Mouse (Mus musculus): ENCODE results near the gene Psmb11. TPM values are rescaled to one million over a fixed set of nuclear protein-coding genes. Genes with fewer than 3 reads are reported as not detected.
A peak's percentile ranks its signal among the peaks of the same experiment; 100 is the strongest.

The Psmb11 gene
- polyA plus RNA-seq, 1 experiment, result 92.4 TPM

GRCm38 (mm10) chr14:54669381-54669780, 48.1 kb downstream of the Psmb11 start:
- peak; percentile 75 for DNase-seq
- Histone ChIP-seq H3K4me3 (ENCODE audit: control insufficient read depth, insufficient read depth, low read length) (no peak overlapping the region), H3K27me3 (ENCODE audit: control insufficient read depth, insufficient read depth, low read length) (no peaks in the 10 kb centered on the region), H3K36me3 (ENCODE audit: control insufficient read depth, insufficient read depth, low read length) (peaks cover 51% of the 10 kb centered on the region), H3K4me1 (replicated peaks; ENCODE audit: control insufficient read depth, insufficient read depth, low read length) (no peaks in the 10 kb centered on the region), H3K27ac (ENCODE audit: control insufficient read depth, insufficient read depth, low read length) (no peak overlapping the region)
- TF ChIP-seq POLR2A (IDR thresholded peaks at IDR 0.05; ENCODE audit: control insufficient read depth, extremely low read depth, insufficient read depth, low read length, poor library complexity) (no peak), CTCF (IDR thresholded peaks at IDR 0.05; ENCODE audit: borderline replicate concordance, control insufficient read depth, extremely low read depth, insufficient read depth, low read length, poor library complexity) (peak; percentile 45; the same call in 1 of the 2 replicates)
- WGBS, result 82% methylated on average over 4 of the region's 4 CpGs

- no peaks in the 10 kb centered on the region; the same call in 1 of the 2 replicates for H3K4me1 ChIP-seq (replicated peaks; ENCODE audit: control insufficient read depth, insufficient read depth, low read length)
- DNase-seq, result no peak
- H3K4me3 ChIP-seq (ENCODE audit: control insufficient read depth, insufficient read depth, low read length), result no peak overlapping the region
- TF ChIP-seq POLR2A (IDR thresholded peaks at IDR 0.05; ENCODE audit: control insufficient read depth, extremely low read depth, insufficient read depth, low read length, poor library complexity), result no peak
- TF ChIP-seq CTCF (IDR thresholded peaks at IDR 0.05; ENCODE audit: borderline replicate concordance, control insufficient read depth, extremely low read depth, insufficient read depth, low read length, poor library complexity), result no peak
- H3K27me3 ChIP-seq (ENCODE audit: control insufficient read depth, insufficient read depth, low read length), result no peaks in the 10 kb centered on the region
- no peak overlapping the region for H3K27ac ChIP-seq (ENCODE audit: control insufficient read depth, insufficient read depth, low read length)
- WGBS, result 38% methylated on average over 2 of the region's 2 CpGs
- peaks cover 59% of the 10 kb centered on the region for H3K36me3 ChIP-seq (ENCODE audit: control insufficient read depth, insufficient read depth, low read length)
Measured at GRCm38 (mm10) chr14:54674317-54674716, 53.1 kb downstream of the Psmb11 start.

GRCm38 (mm10) chr14:54676290-54676689, 55.1 kb downstream of the Psmb11 start:
- Histone ChIP-seq H3K27me3 (ENCODE audit: control insufficient read depth, insufficient read depth, low read length) (no peaks in the 10 kb centered on the region), H3K27ac (ENCODE audit: control insufficient read depth, insufficient read depth, low read length) (no peak overlapping the region), H3K36me3 (ENCODE audit: control insufficient read depth, insufficient read depth, low read length) (peaks cover 67% of the 10 kb centered on the region), H3K4me1 (replicated peaks; ENCODE audit: control insufficient read depth, insufficient read depth, low read length) (no peaks in the 10 kb centered on the region; the same call in 1 of the 2 replicates), H3K4me3 (ENCODE audit: control insufficient read depth, insufficient read depth, low read length) (no peak overlapping the region)
- 97% methylated on average over 5 of the region's 5 CpGs for WGBS
- TF ChIP-seq CTCF (IDR thresholded peaks at IDR 0.05; ENCODE audit: borderline replicate concordance, control insufficient read depth, extremely low read depth, insufficient read depth, low read length, poor library complexity) (no peak), POLR2A (IDR thresholded peaks at IDR 0.05; ENCODE audit: control insufficient read depth, extremely low read depth, insufficient read depth, low read length, poor library complexity) (no peak)
- no peak for DNase-seq

- no peaks in the 10 kb centered on the region for H3K27me3 ChIP-seq (ENCODE audit: control insufficient read depth, insufficient read depth, low read length)
- no peak overlapping the region for H3K4me3 ChIP-seq (ENCODE audit: control insufficient read depth, insufficient read depth, low read length)
- WGBS, result 96% methylated on average over 16 of the region's 16 CpGs
- TF ChIP-seq CTCF (IDR thresholded peaks at IDR 0.05; ENCODE audit: borderline replicate concordance, control insufficient read depth, extremely low read depth, insufficient read depth, low read length, poor library complexity) (no peak), POLR2A (IDR thresholded peaks at IDR 0.05; ENCODE audit: control insufficient read depth, extremely low read depth, insufficient read depth, low read length, poor library complexity) (no peak)
- no peak for DNase-seq
- H3K27ac ChIP-seq (ENCODE audit: control insufficient read depth, insufficient read depth, low read length), result no peak overlapping the region
- peaks cover 3% of the 10 kb centered on the region for H3K4me1 ChIP-seq (replicated peaks; ENCODE audit: control insufficient read depth, insufficient read depth, low read length)
- H3K36me3 ChIP-seq (ENCODE audit: control insufficient read depth, insufficient read depth, low read length), result peaks cover 69% of the 10 kb centered on the region
Measured at GRCm38 (mm10) chr14:54678657-54679304, 57.5 kb downstream of the Psmb11 start.

Other genes starting within 250 kb of the Psmb11 start
- gene Slc7a7, start 203.7 kb upstream of the Psmb11 start, polyA plus RNA-seq (2012; rRNA removed), result 24.2 and 29.3 TPM in 2 replicates
- 211 and 214 TPM in 2 replicates for gene Mrpl52, start 194.5 kb upstream of the Psmb11 start, polyA plus RNA-seq (2012; rRNA removed)
- gene Mmp14, start 189.8 kb upstream of the Psmb11 start, polyA plus RNA-seq (2012; rRNA removed), result 76.5 and 89.3 TPM in 2 replicates
- gene Lrp10, start 157.3 kb upstream of the Psmb11 start, polyA plus RNA-seq (2012; rRNA removed), result 308 and 317 TPM in 2 replicates
- 0.82 and 1.00 TPM in 2 replicates for gene Rem2, start 145.3 kb upstream of the Psmb11 start, polyA plus RNA-seq (2012; rRNA removed)
- gene Prmt5, start 103.9 kb upstream of the Psmb11 start, polyA plus RNA-seq (2012; rRNA removed), result 48.9 and 50.5 TPM in 2 replicates
- gene Haus4, start 66.8 kb upstream of the Psmb11 start, polyA plus RNA-seq (2012; rRNA removed), result 47.2 and 61.5 TPM in 2 replicates
- 13.9 and 17.6 TPM in 2 replicates for gene Ajuba, start 43.9 kb upstream of the Psmb11 start, polyA plus RNA-seq (2012; rRNA removed)
- gene 4931414P19Rik, start 15.4 kb upstream of the Psmb11 start, polyA plus RNA-seq (2012; rRNA removed), result 8.7 and 9.8 TPM in 2 replicates
- gene Psmb5, start 3.4 kb upstream of the Psmb11 start, polyA plus RNA-seq (2012; rRNA removed), result 239 and 266 TPM in 2 replicates
- gene Gm17606, start 19.5 kb downstream of the Psmb11 start, polyA plus RNA-seq (2012; rRNA removed), result not detected in 2 replicates
- 138 and 142 TPM in 2 replicates for gene Cdh24, start 19.9 kb downstream of the Psmb11 start, polyA plus RNA-seq (2012; rRNA removed)
- gene 1700123O20Rik, start 64.8 kb downstream of the Psmb11 start, polyA plus RNA-seq (2012; rRNA removed), result 80.2 and 92.8 TPM in 2 replicates
- gene Acin1, start 65.5 kb downstream of the Psmb11 start, polyA plus RNA-seq (2012; rRNA removed), result 238 and 263 TPM in 2 replicates
- gene Gm29776, start 77.4 kb downstream of the Psmb11 start, polyA plus RNA-seq (2012; rRNA removed), result 0.09 and 0.14 TPM in 2 replicates
- 2.1 and 2.7 TPM in 2 replicates for gene Cebpe, start 90.7 kb downstream of the Psmb11 start, polyA plus RNA-seq (2012; rRNA removed)
- gene Slc7a8, start 160.5 kb downstream of the Psmb11 start, polyA plus RNA-seq (2012; rRNA removed), result 10.0 and 11.6 TPM in 2 replicates
- gene Rnf212b, start 192.7 kb downstream of the Psmb11 start, polyA plus RNA-seq (2012; rRNA removed), result 0.15 TPM in 1 of 2 replicates, not detected in the other
- 4.7 and 5.9 TPM in 2 replicates for gene Homez, start 249.5 kb downstream of the Psmb11 start, polyA plus RNA-seq (2012; rRNA removed)